Mouse (Mus musculus): ENCODE data around the gene Atp8b3. TPM values are rescaled to one million over a fixed set of nuclear protein-coding genes. Genes with fewer than 3 reads are reported as not detected.

The Atp8b3 gene
- 0.29 and 0.33 TPM in 2 replicates for polyA plus RNA-seq (2015; fragmentation: Nextera tagmentation; extraction: Ambion mirVana)

GRCm38 (mm10) chr10:80538710-80539394, at the start of gene Atp8b3:
Gene Atp8b3 (minus strand): TSS chr10:80539124.
- Histone ChIP-seq H3K9me3 (no peaks in the 10 kb centered on the region), H3K27ac (no peak within 1 kb of the TSS), H3K27me3 (peaks cover 55% of the 10 kb centered on the region), H3K4me2 (replicated peaks) (peak within 1 kb of the TSS; percentile 50), H3K36me3 (peaks cover 29% of the 10 kb centered on the region), H3K4me1 (peaks cover 13% of the 10 kb centered on the region), H3K4me3 (peak within 1 kb of the TSS; percentile 14), H3K9ac (0 out of 2 replicates have a peak within 1 kb of the TSS, but pooled peaks have one; percentile 39)
- ATAC-seq (ENCODE audit: low FRiP score, low read depth) = peak; percentile 60; the same call in 1 of the 2 replicates
- 2% methylated on average over 30 of the region's 30 CpGs for WGBS

GRCm38 (mm10) chr10:80587305-80587657, 48.4 kb upstream of the Atp8b3 start:
- H3K4me2 ChIP-seq (replicated peaks) = peak overlapping the region; percentile 0
- no peaks in the 10 kb centered on the region for H3K9me3 ChIP-seq
- H3K4me3 ChIP-seq = no peak overlapping the region
- no peak for ATAC-seq (ENCODE audit: low FRiP score, low read depth)
- WGBS = 50% methylated on average over 4 of the region's 4 CpGs
- H3K27ac ChIP-seq = peak overlapping the region; percentile 39; the same call in 1 of the 2 replicates
- H3K27me3 ChIP-seq = no peaks in the 10 kb centered on the region
- H3K9ac ChIP-seq = peak overlapping the region; percentile 25; the same call in 1 of the 2 replicates
- peaks cover 41% of the 10 kb centered on the region for H3K36me3 ChIP-seq
- H3K4me1 ChIP-seq = peaks cover 28% of the 10 kb centered on the region

- Histone ChIP-seq H3K4me2 (replicated peaks) (peak overlapping the region; percentile 0), H3K4me3 (peak overlapping the region; percentile 14; the same call in 1 of the 2 replicates)
Measured at GRCm38 (mm10) chr10:80586407-80587304, 47.7 kb upstream of the Atp8b3 start.

GRCm38 (mm10) chr10:80585581-80585980, 46.7 kb upstream of the Atp8b3 start:
- Histone ChIP-seq H3K9me3 (no peaks in the 10 kb centered on the region), H3K4me1 (peaks cover 28% of the 10 kb centered on the region), H3K4me3 (no peak overlapping the region), H3K4me2 (replicated peaks) (peak overlapping the region; percentile 0), H3K9ac (0 out of 2 replicates have a peak overlapping the region, but pooled peaks have one; percentile 0), H3K36me3 (peaks cover 52% of the 10 kb centered on the region), H3K27ac (no peak overlapping the region), H3K27me3 (no peaks in the 10 kb centered on the region)
- WGBS = 95% methylated on average over 8 of the region's 8 CpGs
- no peak for ATAC-seq (ENCODE audit: low FRiP score, low read depth)

More at GRCm38 (mm10) chr10:80586407-80587304, 47.7 kb upstream of the Atp8b3 start:
- peaks cover 47% of the 10 kb centered on the region for H3K36me3 ChIP-seq
- ATAC-seq (ENCODE audit: low FRiP score, low read depth) = no peak
- H3K27ac ChIP-seq = peak overlapping the region; percentile 39; the same call in 1 of the 2 replicates
- peaks cover 28% of the 10 kb centered on the region for H3K4me1 ChIP-seq
- H3K9me3 ChIP-seq = no peaks in the 10 kb centered on the region
- no peaks in the 10 kb centered on the region for H3K27me3 ChIP-seq
- H3K9ac ChIP-seq = peak overlapping the region; percentile 25; the same call in 1 of the 2 replicates
- WGBS = 94% methylated on average over 44 of the region's 51 CpGs

- Histone ChIP-seq H3K36me3 (peaks cover 52% of the 10 kb centered on the region), H3K4me2 (replicated peaks) (peak overlapping the region; percentile 4)
- 75% methylated on average over 12 of the region's 12 CpGs for WGBS
Measured at GRCm38 (mm10) chr10:80584642-80585552, 46.0 kb upstream of the Atp8b3 start.

GRCm38 (mm10) chr10:80584045-80584488, 45.1 kb upstream of the Atp8b3 start:
- Histone ChIP-seq H3K27ac (no peak overlapping the region), H3K4me2 (replicated peaks) (no peak overlapping the region), H3K9ac (no peak overlapping the region), H3K4me1 (peaks cover 26% of the 10 kb centered on the region), H3K4me3 (no peak overlapping the region), H3K36me3 (peaks cover 52% of the 10 kb centered on the region), H3K9me3 (no peaks in the 10 kb centered on the region), H3K27me3 (no peaks in the 10 kb centered on the region)
- ATAC-seq (ENCODE audit: low FRiP score, low read depth) = no peak
- 66% methylated on average over 12 of the region's 12 CpGs for WGBS

More at GRCm38 (mm10) chr10:80584642-80585552, 46.0 kb upstream of the Atp8b3 start:
- H3K4me1 ChIP-seq = peaks cover 28% of the 10 kb centered on the region
- no peaks in the 10 kb centered on the region for H3K27me3 ChIP-seq
- no peak for ATAC-seq (ENCODE audit: low FRiP score, low read depth)
- H3K9me3 ChIP-seq = no peaks in the 10 kb centered on the region
- no peak overlapping the region for H3K9ac ChIP-seq
- H3K27ac ChIP-seq = peak overlapping the region; percentile 28; the same call in 1 of the 2 replicates
- no peak overlapping the region for H3K4me3 ChIP-seq

GRCm38 (mm10) chr10:80583047-80583446, 44.1 kb upstream of the Atp8b3 start:
- WGBS = 83% methylated on average over 5 of the region's 5 CpGs

GRCm38 (mm10) chr10:80578911-80579310, 40.0 kb upstream of the Atp8b3 start:
- no peak for ATAC-seq (ENCODE audit: low FRiP score, low read depth)
- peaks cover 35% of the 10 kb centered on the region for H3K4me1 ChIP-seq
- no peaks in the 10 kb centered on the region for H3K27me3 ChIP-seq
- whole genome bisulfite sequencing = 8% methylated on average over 8 of the region's 8 CpGs
- H3K36me3 ChIP-seq = peaks cover 25% of the 10 kb centered on the region
- peak overlapping the region; percentile 83 for H3K4me3 ChIP-seq
- H3K27ac ChIP-seq = peak overlapping the region; percentile 89
- peak overlapping the region; percentile 91 for H3K4me2 ChIP-seq (replicated peaks)
- H3K9ac ChIP-seq = peak overlapping the region; percentile 61
- H3K9me3 ChIP-seq = no peaks in the 10 kb centered on the region

More at GRCm38 (mm10) chr10:80583047-80583446, 44.1 kb upstream of the Atp8b3 start:
- Histone ChIP-seq H3K9ac (no peak overlapping the region), H3K4me1 (peaks cover 25% of the 10 kb centered on the region), H3K4me2 (replicated peaks) (no peak overlapping the region), H3K27me3 (no peaks in the 10 kb centered on the region), H3K27ac (no peak overlapping the region), H3K9me3 (no peaks in the 10 kb centered on the region), H3K36me3 (peaks cover 52% of the 10 kb centered on the region), H3K4me3 (no peak overlapping the region)
- ATAC-seq (ENCODE audit: low FRiP score, low read depth) = no peak

GRCm38 (mm10) chr10:80578131-80578750, 39.3 kb upstream of the Atp8b3 start:
- peak overlapping the region; percentile 61 for H3K9ac ChIP-seq
- no peaks in the 10 kb centered on the region for H3K27me3 ChIP-seq
- H3K4me2 ChIP-seq (replicated peaks) = peak overlapping the region; percentile 91
- ATAC-seq (ENCODE audit: low FRiP score, low read depth) = no peak
- under 1% methylated on average over 29 of the region's 29 CpGs for WGBS
- H3K36me3 ChIP-seq = peaks cover 18% of the 10 kb centered on the region
- H3K4me1 ChIP-seq = peaks cover 42% of the 10 kb centered on the region
- no peaks in the 10 kb centered on the region for H3K9me3 ChIP-seq
- H3K4me3 ChIP-seq = peak overlapping the region; percentile 83
- H3K27ac ChIP-seq = peak overlapping the region; percentile 89

GRCm38 (mm10) chr10:80577195-80578130, 38.5 kb upstream of the Atp8b3 start, which contains the start of gene Klf16:
Gene Klf16 (minus strand): TSS chr10:80577321.
- Histone ChIP-seq H3K9ac (peak within 1 kb of the TSS; percentile 89), H3K36me3 (peaks cover 13% of the 10 kb centered on the region), H3K9me3 (no peaks in the 10 kb centered on the region), H3K27me3 (no peaks in the 10 kb centered on the region), H3K27ac (peak within 1 kb of the TSS; percentile 89), H3K4me3 (peak within 1 kb of the TSS; percentile 83), H3K4me1 (peaks cover 47% of the 10 kb centered on the region), H3K4me2 (replicated peaks) (peak within 1 kb of the TSS; percentile 91)
- WGBS = under 1% methylated on average over 60 of the region's 97 CpGs
- peak; percentile 87 for ATAC-seq (ENCODE audit: low FRiP score, low read depth)
